In the genomic region with DNA sequence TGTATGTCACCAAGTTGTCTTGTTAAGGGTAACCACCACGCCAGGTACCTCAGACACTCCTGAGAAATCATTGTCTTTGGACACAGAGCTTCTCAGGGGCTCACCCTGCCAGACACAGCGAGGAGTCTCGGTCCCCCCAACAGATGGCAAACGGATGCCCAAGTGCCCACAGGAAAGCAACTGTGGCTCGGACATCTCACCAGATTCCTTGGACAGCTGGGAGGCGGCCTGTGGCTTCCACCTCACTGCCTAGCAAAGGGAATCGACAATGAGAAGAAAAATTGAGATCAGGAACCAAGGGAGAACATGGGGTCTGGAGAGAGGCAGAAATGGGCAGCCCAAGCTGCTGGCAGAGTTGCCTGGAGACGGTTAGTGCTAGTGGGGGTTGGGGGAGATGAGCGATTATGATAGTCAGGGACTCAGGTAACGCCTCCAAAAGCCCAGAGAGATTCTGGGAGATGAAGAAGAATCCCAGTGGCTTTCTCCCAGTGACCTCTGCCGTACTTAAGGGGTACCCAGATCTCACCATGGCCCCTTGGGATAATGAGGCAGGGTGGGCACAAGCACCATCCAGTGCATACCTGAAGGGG, we compare ENCODE assay signal across 30 mouse cellular contexts. TPM values are rescaled to one million over a fixed set of nuclear protein-coding genes. Genes with fewer than 3 reads are reported as not detected.
A peak's percentile ranks its signal among the peaks of the same experiment; 100 is the strongest.
DNase-seq lines count a peak whose midpoint lies in the region; ATAC-seq and TF ChIP-seq lines count a peak whose summit lies in the region.
"Had no signal": no experiment of that assay in that cellular context is flagged by ENCODE, and none has a peak within 500 bp of the region (broad histone marks: within the 10 kb centered on the region; RNA-seq: fewer than 3 reads in every experiment).

No protein-coding gene starts in this region.

- H3K4me2 ChIP-seq in liver, embryonic 13.5 days, result no peak overlapping the region
- H3K4me2 ChIP-seq in myocyte (ENCODE audit: low read depth), result no peak overlapping the region
- H3K4me2 ChIP-seq in midbrain, embryonic 15.5 days, result no peak overlapping the region
- H3K4me2 ChIP-seq: embryonic facial prominence, embryonic 15.5 days; forebrain, embryonic 12.5 days; intestine, embryonic 15.5 days; neural tube, embryonic 12.5 days; stomach, embryonic 15.5 days had no signal

- WGBS in liver, embryonic 13.5 days (ENCODE audit: insufficient replicate concordance), result 65% methylated on average over 11 of the region's 11 CpGs
- WGBS in embryonic facial prominence, embryonic 10.5 days, result 87% methylated on average over 11 of the region's 11 CpGs
- 86% methylated on average over 11 of the region's 11 CpGs for WGBS in midbrain, embryonic 15.5 days

- no peak overlapping the region for H3ac ChIP-seq in myocyte (ENCODE audit: control insufficient read depth, insufficient read length)

- H3K4me1 ChIP-seq in liver, embryonic 13.5 days (replicated peaks), result peaks cover 93% of the 10 kb centered on the region
- H3K4me1 ChIP-seq in embryonic facial prominence, embryonic 10.5 days, result peaks cover 15% of the 10 kb centered on the region
- H3K4me1 ChIP-seq in midbrain, embryonic 15.5 days, result no peaks in the 10 kb centered on the region
- H3K4me1 ChIP-seq: forebrain, embryonic 12.5 days; neural tube, embryonic 12.5 days had no signal

- H3K27me3 ChIP-seq in liver, embryonic 13.5 days, result no peaks in the 10 kb centered on the region
- H3K27me3 ChIP-seq in embryonic facial prominence, embryonic 10.5 days (replicated peaks; ENCODE audit: low read depth, poor library complexity, severe bottlenecking), result no peaks in the 10 kb centered on the region
- H3K27me3 ChIP-seq in myocyte (ENCODE audit: control insufficient read depth, insufficient read depth, insufficient read length), result no peaks in the 10 kb centered on the region
- H3K27me3 ChIP-seq in midbrain, embryonic 15.5 days (replicated peaks), result no peaks in the 10 kb centered on the region
- H3K27me3 ChIP-seq: embryonic facial prominence, embryonic 15.5 days; forebrain, embryonic 12.5 days; intestine, embryonic 15.5 days; neural tube, embryonic 12.5 days; Patski; stomach, embryonic 15.5 days had no signal

- H3K9ac ChIP-seq in liver, embryonic 13.5 days, result peak overlapping the region; percentile 53
- no peak overlapping the region for H3K9ac ChIP-seq in midbrain, embryonic 15.5 days
- H3K9ac ChIP-seq: embryonic facial prominence, embryonic 15.5 days; forebrain, embryonic 12.5 days; forebrain, postnatal 0 days; intestine, embryonic 15.5 days; neural tube, embryonic 12.5 days; stomach, embryonic 15.5 days had no signal

- H3K27ac ChIP-seq in liver, embryonic 13.5 days, result peak overlapping the region; percentile 86
- H3K27ac ChIP-seq in embryonic facial prominence, embryonic 10.5 days (replicated peaks), result peak overlapping the region; percentile 6; the same call in 1 of the 2 replicates
- H3K27ac ChIP-seq in midbrain, embryonic 15.5 days, result no peak overlapping the region
- H3K27ac ChIP-seq: embryonic facial prominence, embryonic 15.5 days; forebrain, embryonic 12.5 days; heart, adult 2 months; hindbrain, embryonic 10.5 days; intestine, embryonic 15.5 days; kidney, postnatal 0 days; macrophage; midbrain, embryonic 10.5 days; neural tube, embryonic 12.5 days; stomach, embryonic 15.5 days had no signal

- H3K4me3 ChIP-seq in liver, embryonic 13.5 days (replicated peaks), result no peak overlapping the region
- H3K4me3 ChIP-seq in embryonic facial prominence, embryonic 10.5 days, result no peak overlapping the region
- H3K4me3 ChIP-seq in myocyte, result no peak overlapping the region
- no peak overlapping the region for H3K4me3 ChIP-seq in midbrain, embryonic 15.5 days
- H3K4me3 ChIP-seq: embryonic facial prominence, embryonic 15.5 days; forebrain, embryonic 12.5 days; heart, adult 2 months; hindbrain, embryonic 10.5 days; intestine, embryonic 15.5 days; midbrain, embryonic 10.5 days; neural tube, embryonic 12.5 days; stomach, embryonic 15.5 days had no signal

- no peaks in the 10 kb centered on the region for H3K36me3 ChIP-seq in liver, embryonic 13.5 days
- no peaks in the 10 kb centered on the region for H3K36me3 ChIP-seq in embryonic facial prominence, embryonic 10.5 days (replicated peaks)
- H3K36me3 ChIP-seq in myocyte (ENCODE audit: control insufficient read depth, insufficient read depth), result no peaks in the 10 kb centered on the region
- no peaks in the 10 kb centered on the region for H3K36me3 ChIP-seq in midbrain, embryonic 15.5 days (replicated peaks)
- H3K36me3 ChIP-seq: embryonic facial prominence, embryonic 15.5 days; forebrain, embryonic 12.5 days; hindbrain, embryonic 10.5 days; intestine, embryonic 15.5 days; midbrain, embryonic 10.5 days; neural tube, embryonic 12.5 days; stomach, embryonic 15.5 days had no signal

- TF ChIP-seq POLR2A in myocyte (IDR thresholded peaks at IDR 0.05; ENCODE audit: insufficient read length, low read depth), result no peak

- H3K79me2 ChIP-seq in myocyte (ENCODE audit: control insufficient read depth, insufficient read depth), result no peaks in the 10 kb centered on the region

- DNase-seq in cerebellum, postnatal 10 days, result peak; percentile 59 to 71
- DNase-seq in cerebellum, postnatal 25 days, result no peak
- no peak for DNase-seq in liver, embryonic 13.5 days
- no peak for DNase-seq in liver
- DNase-seq in embryonic facial prominence, embryonic 10.5 days (ENCODE audit: low spot score), result no peak
- DNase-seq: adrenal gland, postnatal 14 days; cerebellum, adult 11-12 months; cerebellum, adult 9-11 months; forebrain, postnatal 0 days; heart, adult 2 months; heart, postnatal 14 days; kidney, adult 8-10 months; kidney, postnatal 4 days; layer of hippocampus, postnatal 36 days; lung, postnatal 10 days; thymus, postnatal 14 days had no signal

- no peaks in the 10 kb centered on the region for H3K9me3 ChIP-seq in liver, embryonic 13.5 days (replicated peaks)
- H3K9me3 ChIP-seq in embryonic facial prominence, embryonic 10.5 days, result no peaks in the 10 kb centered on the region
- H3K9me3 ChIP-seq in midbrain, embryonic 15.5 days, result no peaks in the 10 kb centered on the region
- H3K9me3 ChIP-seq: embryonic facial prominence, embryonic 15.5 days; forebrain, embryonic 12.5 days; hindbrain, embryonic 10.5 days; intestine, embryonic 15.5 days; midbrain, embryonic 10.5 days; neural tube, embryonic 12.5 days; stomach, embryonic 15.5 days had no signal

- no peak for ATAC-seq in liver, embryonic 13.5 days (ENCODE audit: low read depth)
- ATAC-seq in midbrain, embryonic 15.5 days (replicated peaks), result no peak
- ATAC-seq: forebrain, postnatal 0 days; hindbrain, embryonic 16.5 days; intestine, embryonic 15.5 days; midbrain, embryonic 16.5 days; Patski had no signal

TF ChIP-seq in myocyte, 11 proteins besides CTCF, POLR2A, EP300 and RAD21:
- TF ChIP-seq TCF12 (IDR thresholded peaks at IDR 0.05; ENCODE audit: insufficient read depth, poor library complexity, severe bottlenecking) (peak; percentile 43), MAX (IDR thresholded peaks at IDR 0.05; ENCODE audit: low read depth) (no peak), REST (IDR thresholded peaks at IDR 0.05; ENCODE audit: insufficient read depth, insufficient read length) (no peak), MYOG (IDR thresholded peaks at IDR 0.05; ENCODE audit: control insufficient read depth in 1 of 3, insufficient read depth in 1 of 3, insufficient read length in 2 of 3, low read depth in 2 of 3) (peak in 2 of 3 experiments; percentile 75 to 96), USF1 (IDR thresholded peaks at IDR 0.05; ENCODE audit: low read depth) (no peak), SRF (IDR thresholded peaks at IDR 0.05; ENCODE audit: control insufficient read depth, insufficient read length, low read depth) (no peak), E2F4 (IDR thresholded peaks at IDR 0.05; ENCODE audit: insufficient read depth) (no peak), CEBPB (IDR thresholded peaks at IDR 0.05; ENCODE audit: insufficient read depth, poor library complexity, severe bottlenecking) (no peak), MYOD1 (IDR thresholded peaks at IDR 0.05; ENCODE audit: control insufficient read depth in 1 of 3, insufficient read length in 2 of 3, low read depth in 2 of 3) (peak in 2 of 3 experiments; percentile 71 to 83), TCF3 (IDR thresholded peaks at IDR 0.05; ENCODE audit: insufficient read length, low read depth) (peak; percentile 52), POLR2AphosphoS2 (IDR thresholded peaks at IDR 0.05; ENCODE audit: insufficient read length, low read depth) (no peak)

RNA-seq across cellular contexts. Expression of gene Pofut2, which starts 36.0 kb away (rescaled TPM):
- 29.7 and 30.2 TPM in 2 replicates for polyA plus RNA-seq in liver, embryonic 13.5 days (2015; fragmentation: Nextera tagmentation; extraction: Ambion mirVana)
- 74.5 and 77.0 TPM in 2 replicates for polyA plus RNA-seq in embryonic facial prominence, embryonic 10.5 days (2016; fragmentation: Nextera tagmentation; extraction: Ambion mirVana)
- 89.9 TPM for polyA plus RNA-seq in myocyte (2012; fragmentation: generic; extraction: Trizol)
- polyA plus RNA-seq in midbrain, embryonic 15.5 days (2015; fragmentation: Nextera tagmentation; extraction: Ambion mirVana), result 58.0 and 59.2 TPM in 2 replicates

RNA-seq across cellular contexts. Expression of gene Col18a1, which starts 56.7 kb away (rescaled TPM):
- 29.7 and 36.3 TPM in 2 replicates for polyA plus RNA-seq in liver, embryonic 13.5 days (2015; fragmentation: Nextera tagmentation; extraction: Ambion mirVana)
- 184 and 201 TPM in 2 replicates for polyA plus RNA-seq in embryonic facial prominence, embryonic 10.5 days (2016; fragmentation: Nextera tagmentation; extraction: Ambion mirVana)
- polyA plus RNA-seq in myocyte (2012; fragmentation: generic; extraction: Trizol), result 402 TPM
- 33.6 and 35.8 TPM in 2 replicates for polyA plus RNA-seq in midbrain, embryonic 15.5 days (2015; fragmentation: Nextera tagmentation; extraction: Ambion mirVana)

Comparison
In these comparisons a context has a peak if more than half of its experiments do, and no peak if none do; other contexts are left out.
1. DNase-seq: peak in cerebellum, postnatal 10 days (2 of 2); none in cerebellum, postnatal 25 days (0 of 2), liver, embryonic 13.5 days (single experiment), liver (single experiment) and embryonic facial prominence, embryonic 10.5 days (single experiment).